Mouse (Mus musculus) olfactory bulb, adult 2 months (tissue): Measurements from ENCODE around the gene 3100002H09Rik.

ENCODE experiments used
- CTCF ChIP-seq: fragments of 200-500 bp; IDR thresholded peaks from 2 replicates; pipeline ENCODE4 v1.5.1; 2012; ENCODE audit warnings: low read depth, mild to moderate bottlenecking, low read length, moderate library complexity; ENCODE audit not compliant: insufficient read depth
- POLR2A ChIP-seq: fragments of 200-500 bp; IDR thresholded peaks from 2 replicates; pipeline ENCODE4 v1.6.1; 2012; ENCODE audit warnings: mild to moderate bottlenecking, low read depth, low read length, moderate library complexity; ENCODE audit not compliant: insufficient read depth

GRCm38 (mm10) chr4:124573586-124573985, 37.0 kb downstream of the 3100002H09Rik start:
- no peak for TF ChIP-seq CTCF
- TF ChIP-seq POLR2A: no peak
